Mouse (Mus musculus): ENCODE results near the gene Samd8.

Gene Samd8

GRCm38 (mm10) chr14:21750008-21750880 lies at the start of gene Samd8:
Gene Samd8 (plus strand): TSS chr14:21750531.
- DNase-seq (ENCODE audit: low read depth, low spot score), result peak; percentile 80

DNA sequence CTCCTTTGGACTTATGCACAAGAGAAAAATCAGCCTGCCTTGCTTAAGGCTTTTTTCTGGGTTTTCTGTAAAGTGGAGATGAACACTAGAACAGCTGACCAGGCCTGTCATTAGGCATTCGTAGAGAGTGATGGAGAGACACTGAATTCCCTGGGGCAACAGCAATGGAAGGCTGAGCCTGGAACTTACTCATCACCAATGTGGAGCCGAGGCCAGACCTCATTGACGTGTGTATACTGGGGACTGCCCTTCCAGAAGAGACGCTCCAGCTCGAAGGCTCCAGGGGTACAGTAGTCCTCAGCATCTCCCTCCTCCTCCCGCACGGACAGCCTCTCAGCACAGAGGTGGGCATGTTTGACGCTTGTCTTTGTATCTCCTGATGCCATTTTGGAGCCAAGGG lies 47.6 kb upstream of the Samd8 start:
- no peak for DNase-seq (ENCODE audit: low read depth, low spot score)

GRCm38 (mm10) chr14:21703255-21703654 lies 47.1 kb upstream of the Samd8 start:
- DNase-seq (ENCODE audit: low read depth, low spot score), result no peak

DNA sequence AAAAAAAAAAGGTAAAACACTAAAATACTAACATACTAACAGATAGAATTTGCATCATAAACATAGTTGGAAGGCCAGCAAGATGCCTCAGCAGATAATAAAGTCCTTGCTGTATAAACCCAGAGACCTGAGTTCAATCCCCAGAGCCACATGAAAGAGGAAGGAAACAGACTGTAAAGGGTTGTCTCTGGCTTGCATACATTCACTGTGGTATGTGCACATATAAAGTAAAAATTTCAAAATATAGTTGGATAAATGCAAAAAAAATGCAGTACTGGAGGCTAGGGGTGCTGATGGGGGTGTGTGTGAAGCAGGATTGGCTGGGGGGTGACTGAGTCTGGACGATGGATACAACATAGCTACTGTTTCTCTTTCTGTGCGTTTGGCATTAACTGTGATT lies 44.9 kb upstream of the Samd8 start:
- no peak for DNase-seq (ENCODE audit: low read depth, low spot score)

GRCm38 (mm10) chr14:21706759-21707571 lies 43.4 kb upstream of the Samd8 start:
- DNase-seq (ENCODE audit: low read depth, low spot score), result no peak

DNA sequence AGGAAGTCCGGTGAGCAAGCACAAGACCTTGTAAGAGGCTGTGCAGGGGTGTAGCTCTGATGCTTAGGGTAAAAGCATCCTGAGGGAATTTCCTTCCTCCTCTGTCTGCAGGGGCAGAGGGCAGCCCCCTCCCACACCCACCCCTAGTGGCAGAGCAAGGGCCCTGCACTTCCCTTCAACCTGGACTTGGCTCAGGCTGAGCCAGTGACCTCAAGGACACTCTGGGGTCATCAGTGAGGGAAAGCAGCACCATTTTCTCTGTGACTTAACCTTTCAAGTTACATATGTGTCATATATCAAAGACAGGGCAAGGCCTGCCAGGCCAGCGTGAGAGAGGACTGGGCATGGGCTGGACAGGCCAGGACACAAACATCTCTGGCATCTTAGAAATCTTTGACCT lies 40.8 kb upstream of the Samd8 start:
- peak; percentile 30 for DNase-seq (ENCODE audit: low read depth, low spot score)

DNA sequence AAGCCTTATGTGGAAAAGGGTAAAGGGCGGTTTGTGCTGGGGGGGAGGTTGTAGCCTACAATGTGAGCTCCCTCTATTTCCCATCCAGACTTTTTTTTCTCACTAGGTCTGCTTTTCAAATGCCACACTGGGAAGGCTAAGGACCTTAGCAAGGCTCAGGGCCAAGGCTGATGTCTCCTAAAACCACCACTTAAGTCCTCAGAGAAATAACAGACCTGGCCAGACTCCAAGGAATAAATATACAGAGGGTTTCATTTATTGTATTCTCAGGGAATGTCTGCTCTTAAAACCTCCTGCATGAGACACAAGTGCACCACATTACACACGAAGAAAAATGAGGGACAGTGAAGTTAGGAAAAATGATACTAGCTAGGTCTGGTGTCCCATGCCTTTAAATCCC lies 39.1 kb upstream of the Samd8 start:
- DNase-seq (ENCODE audit: low read depth, low spot score), result no peak

GRCm38 (mm10) chr14:21714486-21714885 lies 35.8 kb upstream of the Samd8 start, which contains the start of gene Dupd1:
Gene Dupd1 (minus strand): TSS chr14:21714576.
- no peak for DNase-seq (ENCODE audit: low read depth, low spot score)

DNA sequence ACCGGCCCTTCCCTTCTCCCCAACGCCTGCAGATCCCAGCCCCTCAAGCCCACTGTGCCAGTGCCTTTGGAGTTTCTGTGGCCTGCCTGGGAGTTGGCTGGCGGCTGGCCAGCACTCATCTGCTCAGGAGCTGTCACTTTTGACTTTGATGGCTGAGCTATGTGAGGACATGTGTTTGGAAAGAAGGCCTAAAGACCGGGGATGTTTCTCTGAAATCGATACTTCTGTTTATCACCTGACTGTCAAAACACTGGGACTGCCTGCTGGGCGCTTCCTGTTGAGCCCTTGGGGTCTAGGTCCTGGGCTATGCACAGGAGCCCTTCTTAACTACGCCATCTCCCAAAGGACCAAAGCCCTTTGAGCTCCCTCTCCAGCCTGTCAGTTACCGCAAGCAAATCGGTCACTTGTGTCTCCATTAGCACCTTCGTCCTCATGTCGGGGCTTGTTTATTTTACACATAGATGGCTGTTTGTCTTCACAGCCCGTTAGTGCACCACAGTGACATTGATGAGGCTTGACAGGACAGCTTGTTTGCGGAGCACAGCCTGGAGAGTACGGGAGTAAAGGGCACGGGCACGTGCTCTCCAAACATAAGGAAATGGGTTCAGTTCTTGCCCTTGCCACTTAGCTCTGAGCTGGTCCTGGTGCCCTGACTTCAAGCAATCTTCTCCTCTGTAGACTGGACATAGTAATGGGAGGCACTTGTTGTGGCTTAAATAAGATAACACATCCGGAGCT lies 30.5 kb upstream of the Samd8 start:
- no peak for DNase-seq (ENCODE audit: low read depth, low spot score)

GRCm38 (mm10) chr14:21720430-21721205 lies 29.7 kb upstream of the Samd8 start:
- DNase-seq (ENCODE audit: low read depth, low spot score), result no peak

GRCm38 (mm10) chr14:21722021-21722698 lies 28.2 kb upstream of the Samd8 start:
- no peak for DNase-seq (ENCODE audit: low read depth, low spot score)

- no peak for DNase-seq (ENCODE audit: low read depth, low spot score)
Observed at GRCm38 (mm10) chr14:21729031-21729732, 21.1 kb upstream of the Samd8 start.

- no peak for DNase-seq (ENCODE audit: low read depth, low spot score)
Observed at GRCm38 (mm10) chr14:21729936-21730335, 20.4 kb upstream of the Samd8 start.

GRCm38 (mm10) chr14:21733131-21733905 lies 17.0 kb upstream of the Samd8 start:
- no peak for DNase-seq (ENCODE audit: low read depth, low spot score)

GRCm38 (mm10) chr14:21740345-21740744 lies 10.0 kb upstream of the Samd8 start:
- no peak for DNase-seq (ENCODE audit: low read depth, low spot score)

DNA sequence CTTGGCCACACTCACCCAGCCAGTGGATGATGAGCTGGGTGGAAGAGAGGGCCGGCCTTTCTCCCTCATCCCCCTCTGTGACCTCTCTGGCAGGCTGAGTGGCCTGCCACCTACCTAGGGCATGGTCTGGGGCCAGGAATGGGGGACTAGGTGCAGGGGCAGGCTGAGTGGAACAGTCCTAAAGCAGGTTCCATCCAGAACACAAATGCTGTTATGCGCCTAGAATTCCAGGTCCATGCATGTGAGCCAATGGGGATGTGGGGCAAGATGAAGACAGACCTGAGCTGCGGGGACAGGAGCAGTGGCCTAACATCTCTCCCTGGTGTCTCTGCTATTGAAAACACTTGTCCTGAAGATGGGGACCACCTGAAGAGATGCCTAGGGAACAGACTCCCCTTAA lies 9.0 kb upstream of the Samd8 start:
- no peak for DNase-seq (ENCODE audit: low read depth, low spot score)

GRCm38 (mm10) chr14:21741786-21742185 lies 8.5 kb upstream of the Samd8 start:
- peak; percentile 74 for DNase-seq (ENCODE audit: low read depth, low spot score)

GRCm38 (mm10) chr14:21742441-21742840 lies 7.9 kb upstream of the Samd8 start:
- no peak for DNase-seq (ENCODE audit: low read depth, low spot score)

DNA sequence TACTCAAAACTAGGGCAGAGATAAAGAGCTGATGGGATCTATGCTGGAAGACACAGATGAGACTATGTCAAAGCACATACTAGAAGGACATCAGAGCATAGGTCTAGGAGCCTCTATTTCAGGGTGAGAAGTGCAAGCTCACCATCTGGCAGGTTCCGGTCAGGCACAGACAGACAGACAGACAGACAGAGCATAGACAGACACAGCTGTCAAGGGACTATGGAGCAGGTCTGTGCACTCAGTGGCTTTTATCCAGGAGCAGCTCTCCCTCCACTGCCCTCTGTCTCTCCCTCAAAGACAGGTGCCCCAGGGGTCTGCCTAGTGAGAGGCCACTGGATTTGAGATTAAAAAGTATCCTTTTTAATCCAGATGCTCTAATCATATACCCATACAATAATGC lies 6.2 kb upstream of the Samd8 start:
- DNase-seq (ENCODE audit: low read depth, low spot score), result no peak

Data from R1 (cell line).